Mouse (Mus musculus) ES-E14 (cell line): ENCODE measurements around the gene Ifna5.

Experiments used
- HCFC1 ChIP-seq: IDR thresholded peaks from 2 replicates; pipeline ENCODE4 v1.6.1; 2012; ENCODE audit warnings: low read length, inconsistent platforms, borderline replicate concordance; ENCODE audit not compliant: insufficient read depth
- MAFK ChIP-seq: IDR thresholded peaks from 2 replicates; pipeline ENCODE4 v1.6.1; 2014; ENCODE audit warnings: mild to moderate bottlenecking, low read depth, low read length, inconsistent platforms; ENCODE audit not compliant: insufficient read depth
- ZC3H11A ChIP-seq: IDR thresholded peaks from 2 replicates; pipeline ENCODE4 v1.6.1; 2012; ENCODE audit warnings: low read depth, mild to moderate bottlenecking, inconsistent platforms, low read length, borderline replicate concordance

DNA sequence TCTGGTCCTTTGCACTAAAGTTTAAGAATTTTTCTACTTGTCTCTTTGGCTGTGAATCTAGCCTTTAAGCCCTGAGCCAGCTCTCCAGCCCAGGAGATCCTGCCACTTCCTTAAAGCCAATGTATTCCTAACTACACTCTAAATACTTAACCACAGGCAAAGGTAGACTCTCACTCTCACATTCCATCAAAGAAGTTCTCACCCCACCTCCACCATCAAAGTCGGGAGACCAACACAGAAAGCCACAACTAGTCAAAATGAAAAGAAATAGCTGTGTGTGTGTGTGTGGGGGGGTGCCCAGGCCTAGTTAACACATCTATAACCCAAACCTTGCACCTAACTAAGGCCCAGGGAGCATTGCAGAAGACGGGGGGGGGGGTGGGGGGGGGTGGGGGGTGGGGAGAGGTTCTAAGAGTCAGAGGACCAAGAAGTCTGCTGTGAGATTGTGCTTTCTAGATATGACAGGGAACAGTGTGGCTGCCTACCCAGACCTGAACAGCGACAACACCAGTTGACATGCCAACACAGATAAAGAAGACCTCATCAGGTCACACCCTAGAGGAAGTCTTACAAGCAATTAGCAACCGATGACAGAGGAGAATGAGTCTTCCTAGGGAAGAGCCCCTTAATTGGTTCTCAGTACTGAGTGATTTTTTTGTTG, 40.2 kb downstream of the Ifna5 start:
- no peak for TF ChIP-seq ZC3H11A
- no peak for TF ChIP-seq HCFC1
- TF ChIP-seq MAFK = no peak
